Mouse (Mus musculus): ENCODE results near the gene Hpn. TPM values are rescaled to one million over a fixed set of nuclear protein-coding genes. Genes with fewer than 3 reads are reported as not detected.

The Hpn gene
- total RNA-seq, 2 experiments from 2014 or later: 18.2 to 25.4 TPM

- no peak for DNase-seq (ENCODE audit: low spot score in 2 of 2)
These were observed 58.6 kb downstream of the Hpn start for GRCm38 (mm10) chr7:31056448-31056847.

GRCm38 (mm10) chr7:31055883-31056282 lies 59.2 kb downstream of the Hpn start:
- no peak for DNase-seq (ENCODE audit: low spot score in 2 of 2)

GRCm38 (mm10) chr7:31055354-31055824 lies 59.7 kb downstream of the Hpn start:
- DNase-seq (ENCODE audit: low spot score in 2 of 2): peak; percentile 58 to 60

GRCm38 (mm10) chr7:31054661-31055320 lies 60.3 kb downstream of the Hpn start:
- no peak for DNase-seq (ENCODE audit: low spot score in 2 of 2)

- DNase-seq (ENCODE audit: low spot score in 2 of 2): no peak
These were observed 61.1 kb downstream of the Hpn start for GRCm38 (mm10) chr7:31053882-31054447.

- DNase-seq (ENCODE audit: low spot score in 2 of 2): no peak
These were observed 62.3 kb downstream of the Hpn start for GRCm38 (mm10) chr7:31052636-31053434.

- no peak for DNase-seq (ENCODE audit: low spot score in 2 of 2)
These were observed 62.8 kb downstream of the Hpn start for GRCm38 (mm10) chr7:31052251-31052635.

GRCm38 (mm10) chr7:31051321-31052021 lies 63.6 kb downstream of the Hpn start, which contains the start of gene Fxyd7:
TSS of gene Fxyd7 (minus strand) at chr7:31051467.
- DNase-seq (ENCODE audit: low spot score in 2 of 2): no peak

- DNase-seq (ENCODE audit: low spot score in 2 of 2): no peak
These were observed 64.2 kb downstream of the Hpn start for GRCm38 (mm10) chr7:31050921-31051320.

GRCm38 (mm10) chr7:31050487-31050886 lies 64.6 kb downstream of the Hpn start:
- DNase-seq (ENCODE audit: low spot score in 2 of 2): no peak

GRCm38 (mm10) chr7:31049846-31050281 lies 65.2 kb downstream of the Hpn start:
- DNase-seq (ENCODE audit: low spot score in 2 of 2): no peak

- no peak for DNase-seq (ENCODE audit: low spot score in 2 of 2)
These were observed 65.8 kb downstream of the Hpn start for GRCm38 (mm10) chr7:31049135-31049845.

Other genes starting within 250 kb of the Hpn start
- gene Cd22, start 234.9 kb downstream of the Hpn start, total RNA-seq (2021): under 1 TPM; 0.73 to 0.90 TPM
- 1 to 10 TPM in 1 of 2 experiments, under 1 TPM in 1; 0.45 to 1.4 TPM for gene Mag, start 200.4 kb downstream of the Hpn start, total RNA-seq (2021)
- gene Hamp2, start 190.6 kb downstream of the Hpn start, total RNA-seq (2021): 10 to 100 TPM in 1 of 2 experiments, under 1 TPM in 1; 0.84 to 12.5 TPM
- 10 to 100 TPM in 1 of 2 experiments, 1 to 10 TPM in 1; 2.3 to 36.9 TPM for gene Hamp, start 171.3 kb downstream of the Hpn start, total RNA-seq (2021)
- 100 to 1,000 TPM; 113 to 125 TPM for gene Usf2, start 158.5 kb downstream of the Hpn start, total RNA-seq (2021)
- gene Lsr, start 141.8 kb downstream of the Hpn start, total RNA-seq (2021): 10 to 100 TPM; 15.2 to 17.6 TPM
- gene Fam187b, start 141.5 kb downstream of the Hpn start, total RNA-seq (2021): under 1 TPM; 0.68 to 0.98 TPM
- gene Fxyd5, start 72.8 kb downstream of the Hpn start, total RNA-seq (2021): 10 to 100 TPM; 30.0 to 31.2 TPM
- 10 to 100 TPM in 1 of 2 experiments, 1 to 10 TPM in 1; 8.9 to 13.3 TPM for gene Fxyd7, start 63.8 kb downstream of the Hpn start, total RNA-seq (2021)
- 100 to 1,000 TPM; 141 to 173 TPM for gene Fxyd1, start 58.1 kb downstream of the Hpn start, total RNA-seq (2021)
- 1 to 10 TPM; 6.8 to 6.9 TPM for gene Lgi4, start 55.9 kb downstream of the Hpn start, total RNA-seq (2021)
- gene Fxyd3, start 38.6 kb downstream of the Hpn start, total RNA-seq (2021): 1 to 10 TPM; 2.0 to 5.9 TPM
- 10 to 100 TPM; 10.8 to 10.9 TPM for gene Scn1b, start 11.7 kb upstream of the Hpn start, total RNA-seq (2021)
- 10 to 100 TPM; 55.4 to 58.7 TPM for gene Gramd1a, start 40.6 kb upstream of the Hpn start, total RNA-seq (2021)
- gene Scgb2b2, start 175.2 kb upstream of the Hpn start, total RNA-seq (2021): not detected
- not detected for gene Scgb1b2, start 176.5 kb upstream of the Hpn start, total RNA-seq (2021)
- not detected for gene Scgb2b3, start 246.8 kb upstream of the Hpn start, total RNA-seq (2021)